Mouse (Mus musculus) testis, postnatal 14 days (tissue): ENCODE data around the gene Pomp.
"Not testable (repeated sequence)": the region's sequence is repeated elsewhere in the genome, so short reads cannot be mapped to it uniquely, and the experiment has no call there.

Experiments
- DNase-seq: peaks from one replicate; pipeline ENCODE4 v3.0.0; 2021; ENCODE audit warnings: low spot score

The Pomp gene

DNA sequence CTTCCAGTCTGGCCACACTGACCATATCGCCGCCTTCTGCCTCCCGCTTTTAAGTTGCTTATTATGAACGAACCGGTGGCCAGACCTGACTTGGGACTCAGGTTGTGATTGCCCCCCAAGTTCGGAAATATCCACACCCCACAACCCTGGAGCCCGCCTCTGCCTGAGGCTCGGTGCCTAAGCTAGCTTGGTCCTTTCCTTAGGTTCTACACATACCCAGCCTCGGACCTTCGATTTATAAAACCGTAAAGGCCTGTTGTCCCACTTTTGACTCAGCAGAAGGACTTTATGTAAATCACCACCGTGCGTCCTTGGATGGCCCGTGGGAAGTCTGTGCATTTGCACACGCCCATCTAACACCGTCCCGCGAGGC is 199 bp upstream of the Pomp start:
- DNase-seq = peak; percentile 12

DNA sequence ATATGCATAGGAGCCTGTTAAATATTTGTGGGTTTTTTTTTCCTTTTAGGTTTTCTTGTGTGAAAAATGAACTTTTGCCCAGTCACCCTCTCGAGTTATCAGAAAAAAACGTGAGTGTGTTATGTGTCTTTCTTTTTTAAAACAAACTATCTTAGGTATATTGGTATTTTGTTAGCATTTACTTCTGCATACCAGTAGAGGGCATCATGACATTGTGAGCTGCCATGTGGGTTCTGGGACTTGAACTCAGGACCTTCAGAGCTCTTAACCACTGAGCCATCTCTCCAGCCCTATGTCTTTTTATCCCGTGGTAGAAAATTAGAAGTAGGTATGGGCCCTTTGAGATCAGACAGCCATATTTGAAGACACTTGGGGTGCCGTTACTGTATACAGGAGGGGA is 8.4 kb downstream of the Pomp start:
- no peak for DNase-seq

DNA sequence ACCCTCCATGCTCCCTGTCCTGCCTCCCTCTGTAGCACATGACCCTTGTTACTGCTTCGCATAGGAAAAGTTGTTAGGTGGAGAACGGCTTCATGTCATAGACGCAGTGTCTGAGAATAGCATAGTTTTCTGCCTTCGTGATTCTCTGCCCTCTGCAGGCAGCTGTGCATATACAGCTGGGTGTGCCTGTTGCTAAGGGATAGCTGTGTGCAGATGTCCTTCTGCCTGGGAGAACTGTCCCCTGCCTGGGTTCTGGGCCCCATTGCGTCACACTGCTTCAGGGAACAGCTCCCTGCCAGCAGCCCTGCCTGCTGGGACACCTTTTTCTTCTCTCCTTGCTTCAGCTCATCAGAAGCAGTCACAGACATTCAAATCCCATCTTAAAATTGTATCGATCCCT is 9.3 kb downstream of the Pomp start:
- no peak for DNase-seq

DNA sequence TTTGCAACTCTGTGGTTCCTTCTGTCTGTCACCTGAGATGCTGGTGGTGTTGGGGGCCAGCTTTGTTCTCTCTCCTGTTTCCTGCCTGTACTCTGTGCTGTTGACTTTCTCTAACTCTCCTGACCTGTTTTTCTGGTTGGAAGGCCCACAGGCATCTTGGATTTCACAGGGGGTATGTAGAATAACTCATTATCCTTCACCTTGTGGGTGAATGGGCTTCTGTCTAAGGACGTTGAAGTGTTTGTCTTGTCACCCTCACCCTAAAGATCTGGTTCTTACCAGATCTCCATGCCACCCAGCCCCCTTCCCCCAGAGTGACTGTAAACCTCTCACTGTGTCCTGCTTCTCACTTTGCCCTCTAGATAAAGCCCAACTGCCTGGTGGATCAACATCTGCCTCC is 10.0 kb downstream of the Pomp start:
- DNase-seq = no peak

DNA sequence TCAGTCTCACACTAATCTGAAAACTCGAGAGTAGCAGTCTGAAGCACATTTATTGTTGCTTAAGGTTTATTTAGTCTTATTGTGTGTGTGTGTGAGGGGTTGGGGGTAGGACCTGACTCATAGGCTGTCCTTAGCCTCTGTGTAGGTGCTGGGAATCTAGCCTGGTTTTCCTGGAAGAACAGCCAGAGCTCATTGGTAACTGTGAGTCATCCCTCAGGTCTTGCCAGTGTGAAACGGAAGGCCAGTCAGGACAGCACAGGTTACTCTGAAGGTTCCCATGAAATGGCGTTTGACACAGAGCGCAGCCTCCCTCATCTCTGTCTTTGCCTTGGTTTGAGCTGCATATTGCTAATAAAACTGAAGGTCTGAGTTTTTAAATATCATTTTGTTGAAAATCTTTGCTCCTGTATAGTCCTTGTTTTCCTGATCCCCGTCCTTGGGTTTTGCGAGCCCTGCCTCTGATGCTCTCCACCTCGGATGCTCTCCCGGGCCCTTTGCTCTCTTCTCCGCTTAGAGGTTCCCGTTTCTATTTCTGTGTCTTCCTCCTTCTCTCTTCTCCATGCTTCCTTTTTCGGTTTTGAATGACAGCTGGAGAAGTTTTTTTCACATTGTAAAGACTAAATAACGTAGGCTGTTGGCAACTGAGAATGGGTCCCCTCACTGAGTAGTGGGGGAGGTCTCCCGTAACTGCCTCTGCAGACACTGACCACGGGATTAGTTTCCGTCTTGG is 11.0 kb downstream of the Pomp start:
- no peak for DNase-seq

DNA sequence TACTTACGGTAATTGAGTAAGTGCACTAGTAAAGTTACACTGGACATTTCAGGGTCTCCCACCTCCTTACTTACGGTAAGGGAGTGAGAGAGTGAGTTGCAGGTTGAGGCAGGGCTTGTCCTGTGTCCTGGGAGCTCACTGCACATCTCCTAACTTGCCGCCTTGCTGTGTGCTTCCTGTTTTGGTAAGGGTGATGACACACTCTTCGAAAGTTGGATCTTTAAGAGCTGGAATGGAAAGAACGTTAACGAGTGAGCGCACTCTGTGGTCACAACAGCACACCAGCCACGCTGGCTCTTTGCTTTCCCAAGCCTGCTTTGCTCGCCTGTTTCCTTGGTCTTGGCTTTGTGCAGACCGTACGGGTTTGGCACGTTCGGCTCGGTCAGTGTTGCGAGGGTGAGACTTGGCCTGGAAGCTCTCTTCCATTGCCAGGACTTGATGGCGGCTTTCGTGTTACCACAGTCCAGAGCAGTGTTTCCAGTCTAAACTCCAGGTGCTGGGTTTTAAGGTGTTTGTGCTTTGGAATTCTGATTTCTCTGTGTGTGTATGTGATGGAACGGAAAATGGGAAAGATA is 14.3 kb downstream of the Pomp start:
- no peak for DNase-seq

DNA sequence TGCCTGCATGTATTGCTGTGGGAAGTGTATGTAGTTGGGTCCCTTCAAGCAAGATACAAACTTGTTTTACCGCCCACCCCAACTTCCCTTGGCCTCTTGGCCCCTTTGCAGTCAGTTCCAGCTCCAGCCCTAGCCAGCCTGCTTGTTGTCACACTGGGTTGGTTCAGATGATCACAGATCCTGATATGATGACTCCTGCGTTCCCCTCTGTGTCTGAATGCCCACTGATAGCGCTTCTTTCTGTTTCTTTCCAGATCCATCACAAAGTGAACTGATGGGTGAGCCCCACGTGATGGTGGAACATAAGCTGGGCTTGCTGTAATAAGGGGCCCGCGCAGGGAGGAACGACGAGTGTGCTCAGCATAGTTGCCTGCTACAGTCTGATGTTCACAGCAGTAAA is 14.9 kb downstream of the Pomp start:
- DNase-seq = no peak

DNA sequence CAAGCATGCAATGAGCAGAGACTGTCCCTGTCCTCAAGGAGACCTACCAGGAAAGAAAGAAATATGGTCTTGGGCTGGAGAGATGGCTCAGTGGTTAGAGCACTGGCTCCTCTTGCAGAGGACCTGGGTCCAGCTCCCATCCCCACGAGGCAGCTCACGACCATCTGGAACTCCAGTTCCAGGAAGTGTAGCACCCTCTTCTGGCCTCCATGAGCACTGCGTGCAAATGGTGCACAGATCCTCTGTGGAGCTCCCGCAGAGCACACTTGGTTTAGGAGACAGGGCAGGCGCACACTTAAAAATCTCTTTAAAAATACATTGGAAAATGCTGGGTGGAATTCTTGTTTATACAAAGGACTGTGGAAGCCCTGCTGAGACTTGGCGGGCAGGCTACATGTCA is 17.3 kb downstream of the Pomp start:
- no peak for DNase-seq

DNA sequence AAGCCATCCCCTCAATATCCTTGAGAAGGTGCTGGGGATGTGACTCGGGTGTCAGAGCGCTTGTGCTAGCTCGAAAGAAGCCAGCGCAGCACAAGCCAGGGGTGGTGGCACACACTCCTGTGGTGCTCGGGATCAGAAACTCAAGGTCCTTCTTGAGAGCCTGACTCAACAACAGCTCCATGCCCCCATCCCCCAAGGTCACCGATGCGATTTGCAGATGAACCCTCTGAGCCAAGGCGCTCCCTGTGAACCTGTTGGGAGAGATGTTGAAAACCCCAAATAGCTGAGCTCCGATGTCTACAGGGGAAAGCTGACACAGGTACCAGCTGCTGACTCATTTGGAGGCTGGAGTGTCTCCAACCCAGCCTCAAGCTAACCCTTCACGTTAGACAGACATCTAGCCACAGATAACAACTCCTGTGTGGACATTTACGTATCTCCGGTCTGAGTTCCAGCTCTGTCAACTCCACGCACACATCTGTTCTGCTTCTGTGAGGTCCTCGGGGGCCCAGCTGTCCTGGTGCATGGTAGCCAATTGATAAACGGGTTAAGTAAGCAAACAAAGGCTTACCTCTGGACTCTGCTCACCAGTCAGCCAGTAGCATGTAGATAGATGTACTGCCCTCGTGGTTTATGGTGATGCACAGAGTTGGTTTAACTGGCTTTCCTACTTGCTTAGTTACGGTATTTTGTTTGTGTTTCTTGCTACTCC is 19.9 kb downstream of the Pomp start:
- no peak for DNase-seq

DNA sequence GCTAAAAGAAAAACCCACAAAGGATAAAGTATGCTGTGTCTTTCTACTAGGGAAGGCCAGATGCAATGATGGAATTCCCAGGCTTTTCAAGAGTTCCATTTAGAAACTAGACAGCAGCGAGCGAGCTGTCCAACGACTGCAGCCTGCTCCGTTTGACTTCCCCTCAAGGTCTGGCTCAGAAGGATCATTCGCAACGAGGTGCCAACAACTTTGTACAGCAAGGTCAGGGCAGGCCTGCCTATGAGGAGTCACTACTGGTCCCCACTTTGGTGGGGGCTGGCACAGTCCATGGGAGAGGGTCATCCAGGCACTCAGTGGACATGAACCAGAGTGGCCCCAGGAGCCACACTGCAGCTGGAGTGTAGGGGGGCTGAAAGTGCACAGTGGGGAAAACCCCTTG is 23.3 kb downstream of the Pomp start:
- DNase-seq = no peak

DNA sequence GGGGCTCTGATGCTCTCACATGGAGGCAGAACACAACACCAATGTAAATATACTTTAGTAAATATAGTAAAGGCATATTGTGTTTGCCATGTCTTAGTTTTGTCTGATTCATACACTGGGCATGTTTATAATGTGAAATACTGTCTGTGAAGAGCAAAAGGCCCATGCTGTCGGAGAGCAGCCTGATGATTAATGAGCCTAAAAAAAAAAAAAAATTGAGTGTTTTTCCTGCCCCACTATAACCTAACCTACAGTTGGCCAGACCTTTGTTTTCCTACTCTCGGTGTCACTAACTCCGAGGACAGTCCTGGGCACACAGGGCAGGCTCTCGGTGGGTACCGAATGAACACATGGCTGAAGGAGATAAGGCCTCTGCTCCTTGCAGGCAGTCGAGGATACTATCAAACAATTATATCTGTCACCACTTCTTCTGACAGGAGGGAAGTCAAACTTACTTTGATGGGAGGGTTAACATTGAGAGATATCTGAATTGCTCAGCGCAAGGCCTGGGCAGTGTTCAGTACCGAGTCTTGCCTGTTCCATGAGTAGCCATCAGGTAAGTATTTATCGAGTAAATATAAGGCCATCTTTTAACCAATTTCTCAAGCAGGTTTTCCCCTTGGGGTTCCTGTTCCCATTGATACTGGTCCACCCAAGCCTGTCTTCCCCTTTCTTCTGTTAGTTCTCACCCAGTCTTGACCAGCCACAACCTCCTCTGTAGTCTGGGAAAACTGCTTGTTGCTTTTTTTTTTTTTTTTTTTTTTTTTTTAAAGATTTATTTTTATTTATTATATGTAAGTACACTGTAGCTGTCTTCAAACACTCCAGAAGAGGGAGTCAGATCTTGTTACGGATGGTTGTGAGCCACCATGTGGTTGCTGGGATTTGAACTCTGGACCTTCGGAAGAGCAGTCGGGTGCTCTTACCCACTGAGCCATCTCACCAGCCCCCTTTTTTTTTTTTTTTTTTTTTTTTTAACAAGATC is 28.3 kb downstream of the Pomp start:
- DNase-seq = no peak

DNA sequence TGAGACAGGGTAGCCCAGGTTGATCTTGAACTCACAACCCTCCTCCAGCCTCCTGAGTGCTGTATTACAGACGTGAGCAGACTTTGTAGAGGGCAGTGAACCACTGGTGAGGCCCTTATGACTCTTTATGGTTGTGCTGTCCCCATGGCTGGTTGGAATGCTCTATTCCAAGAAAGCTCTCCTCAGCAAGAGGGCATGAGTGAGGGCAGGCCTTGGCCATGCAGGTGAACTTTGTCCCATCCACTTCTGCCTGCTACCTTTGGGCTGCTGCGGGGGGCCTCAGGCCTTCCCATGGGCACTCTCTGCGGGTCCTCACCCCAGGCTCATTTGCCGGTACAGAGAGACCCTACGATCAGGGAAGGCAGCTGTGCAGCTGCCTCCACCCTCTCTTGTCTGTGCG is 32.5 kb downstream of the Pomp start:
- DNase-seq = no peak

DNA sequence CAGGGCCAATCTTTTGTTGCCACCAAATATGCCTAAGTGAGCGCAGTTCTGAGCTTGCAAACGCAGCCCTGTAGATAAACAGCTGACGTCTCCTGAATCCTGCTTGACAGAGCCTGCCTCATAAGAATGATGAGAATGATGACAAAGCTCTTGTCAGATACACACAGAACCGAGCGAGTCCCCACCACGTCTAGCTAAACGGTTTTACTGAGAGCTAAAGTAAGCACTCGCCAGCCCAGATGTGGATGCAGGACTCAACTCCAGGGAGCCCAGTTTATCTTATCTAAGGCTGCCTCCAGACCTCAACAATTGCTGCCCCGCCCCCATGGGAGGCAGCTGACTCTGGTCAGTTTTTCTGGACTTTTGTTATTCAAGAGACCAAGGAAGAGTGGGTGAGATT is 32.9 kb downstream of the Pomp start:
- DNase-seq = no peak

DNA sequence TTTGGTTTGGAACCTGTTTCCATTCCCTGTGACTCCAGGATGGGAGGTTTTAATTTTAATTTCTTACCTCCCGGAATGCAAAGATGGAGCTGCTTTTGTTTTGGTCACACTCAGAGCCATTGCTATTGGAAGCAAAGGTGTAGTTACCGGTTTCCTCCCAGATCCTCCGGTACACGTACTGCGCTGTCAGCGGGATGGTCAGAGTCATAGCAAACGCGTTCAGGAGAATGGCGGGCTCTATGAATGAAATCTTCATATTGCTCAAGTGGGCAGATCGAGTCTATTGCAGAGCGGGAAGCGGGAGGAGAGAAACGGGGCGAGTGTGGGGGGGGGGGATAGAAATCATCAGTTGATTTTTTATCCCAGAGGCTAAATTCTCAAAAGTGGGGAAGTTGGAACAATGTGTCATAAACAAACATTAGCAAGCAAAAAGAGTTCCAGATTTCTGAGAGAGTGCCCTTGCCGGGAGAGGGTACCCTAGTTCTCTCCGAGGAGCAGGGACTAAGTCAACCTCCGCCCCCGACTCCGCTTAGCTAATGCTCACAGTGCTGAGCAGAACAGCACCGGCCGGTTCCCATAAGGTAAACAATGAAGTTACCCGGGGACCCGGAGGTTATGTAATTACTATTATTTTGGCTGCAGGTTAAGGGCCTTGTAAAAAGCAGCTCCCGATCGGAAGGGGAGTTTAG is 33.6 kb downstream of the Pomp start:
- DNase-seq = no peak

DNA sequence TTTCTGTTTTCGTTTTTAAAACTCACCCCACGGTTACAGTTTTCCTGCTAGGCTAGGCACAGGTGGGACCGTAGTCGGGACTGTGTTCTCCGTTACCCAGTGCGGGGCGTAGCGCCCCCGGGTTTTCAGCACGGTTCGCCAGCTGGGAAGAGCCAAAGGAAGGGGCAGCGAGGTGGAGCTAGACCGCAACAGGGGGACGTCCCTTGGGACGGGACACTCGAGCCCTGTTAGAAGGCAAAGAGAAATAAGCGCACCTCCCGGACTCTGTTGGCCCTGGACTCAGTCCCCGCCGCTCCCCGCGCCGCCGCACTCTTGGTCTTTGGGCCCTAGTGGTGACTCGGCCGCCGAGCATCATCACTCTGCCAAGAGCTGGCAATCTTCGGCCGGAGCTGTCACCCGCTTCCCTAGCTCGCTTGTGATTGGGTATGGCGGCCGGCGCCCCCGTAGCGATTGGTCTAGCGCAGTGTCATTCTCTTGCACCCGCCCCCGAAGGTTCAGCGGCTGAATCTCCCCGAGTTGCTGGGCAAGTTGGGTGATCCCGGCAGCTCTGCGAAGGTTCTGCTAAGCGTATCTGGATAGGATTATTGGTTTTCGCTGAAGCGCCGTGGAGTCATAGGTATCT is 34.3 kb downstream of the Pomp start, which contains the start of gene Slc46a3:
Slc46a3 (minus strand) TSS at position 361 of the 622 bp plus-strand sequence.
- DNase-seq = peak; percentile 85

DNA sequence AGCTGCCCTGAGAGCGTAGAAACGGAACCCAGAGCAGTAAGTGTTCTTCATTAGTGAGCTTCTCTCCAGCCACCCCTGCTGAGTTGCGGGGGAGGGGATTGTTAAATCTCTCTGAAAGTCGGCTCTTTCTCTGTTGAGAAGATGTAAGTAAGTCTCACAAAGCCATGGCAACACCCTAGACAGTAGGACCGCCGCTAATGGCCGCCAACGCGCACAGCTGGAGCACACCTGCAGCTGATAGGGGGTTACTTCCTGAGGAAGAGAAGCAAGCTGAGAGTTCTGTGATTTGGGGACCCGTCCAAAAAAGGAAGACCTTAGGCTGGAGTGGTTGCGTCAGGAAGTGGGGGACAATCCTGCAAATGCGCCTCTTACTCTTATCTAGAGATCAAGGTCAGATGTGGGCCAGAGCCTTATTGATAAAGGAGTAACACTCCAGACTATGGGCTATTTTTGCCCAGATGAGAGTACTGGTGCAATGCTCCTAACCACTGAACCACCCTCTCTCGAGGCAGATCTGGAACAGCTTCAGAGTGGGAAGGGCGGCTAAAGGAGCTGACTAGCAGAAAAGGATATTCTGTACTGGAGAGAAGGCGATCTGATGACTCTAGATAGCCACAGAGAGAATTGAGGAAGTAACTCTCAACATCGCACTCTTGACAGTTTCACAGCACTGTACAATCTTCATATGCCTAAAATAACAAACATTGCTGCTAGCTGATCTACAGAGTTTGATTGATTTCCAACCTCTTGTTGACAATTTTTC is 35.4 kb downstream of the Pomp start:
- DNase-seq = peak; percentile 19

DNA sequence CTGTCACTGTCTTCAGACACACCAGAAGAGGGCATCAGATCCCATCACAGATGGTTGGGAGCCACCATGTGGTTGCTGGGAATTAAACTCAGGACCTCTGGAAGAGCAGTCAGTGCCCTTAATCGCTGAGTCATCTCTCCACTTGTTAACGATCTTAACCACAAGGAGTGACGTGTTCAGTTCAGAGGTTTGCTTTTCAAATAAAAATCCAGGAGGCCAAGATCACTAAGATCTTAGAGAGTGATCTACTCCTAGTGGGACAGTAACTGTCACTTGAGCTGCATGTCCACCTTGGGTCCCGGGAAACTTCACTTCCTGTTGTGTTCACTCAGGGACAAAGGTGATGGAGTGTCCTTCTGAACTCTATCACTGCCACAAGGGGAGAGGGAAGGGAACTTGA is 36.2 kb downstream of the Pomp start:
- not testable (repeated sequence) for DNase-seq

DNA sequence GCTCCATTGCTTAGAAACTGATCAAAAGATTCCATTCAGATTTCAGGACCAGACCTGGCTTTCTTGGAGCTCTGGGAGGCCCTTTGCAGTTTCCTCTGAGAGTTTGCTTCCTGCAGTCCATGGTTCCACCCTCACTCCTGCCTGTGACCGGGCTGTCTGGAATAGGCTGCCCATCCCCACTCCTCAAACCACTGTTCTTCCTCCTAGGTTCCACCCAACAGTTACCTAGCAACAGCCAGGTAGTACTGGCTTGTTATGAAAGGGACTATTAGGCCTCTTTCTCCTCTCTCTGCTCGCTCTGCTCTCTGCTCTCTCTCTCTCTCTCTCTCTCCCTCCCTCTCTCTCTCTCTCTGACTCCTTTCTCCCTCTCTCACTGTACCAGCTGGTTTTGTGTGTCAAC is 38.0 kb downstream of the Pomp start:
- no peak for DNase-seq

DNA sequence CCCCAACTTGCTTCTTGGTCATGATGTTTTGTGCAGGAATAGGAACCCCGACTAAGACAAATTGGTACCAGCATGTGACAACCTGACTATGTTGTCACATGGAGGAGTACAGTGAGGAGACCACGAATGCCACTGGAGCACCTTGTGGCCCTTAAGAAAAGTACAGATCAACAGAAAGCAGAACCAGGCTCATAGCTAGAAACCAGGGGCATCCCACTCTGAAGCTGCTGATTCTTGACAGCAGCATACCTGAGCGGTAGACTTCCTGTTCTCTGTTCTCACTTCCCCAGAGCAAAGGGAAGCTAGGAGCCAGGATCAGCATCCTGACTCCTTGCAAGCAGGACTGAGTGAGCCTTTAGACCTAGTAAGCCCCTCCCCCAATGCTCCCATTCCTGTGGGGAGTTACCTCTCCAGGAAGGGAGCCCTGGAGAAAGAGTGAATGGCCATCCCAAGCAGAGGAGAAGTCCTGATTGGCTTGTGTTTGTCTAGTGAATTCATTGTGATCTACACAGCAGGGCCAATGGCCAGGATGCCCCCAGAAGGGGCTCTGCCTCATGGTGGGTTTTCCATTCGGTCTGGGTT is 38.8 kb downstream of the Pomp start:
- DNase-seq = no peak
